Mouse (Mus musculus) intestine, postnatal 0 days (tissue): ENCODE data around the gene Rchy1. TPM values are rescaled to one million over a fixed set of nuclear protein-coding genes. Genes with fewer than 3 reads are reported as not detected.
A peak's percentile ranks its signal among the peaks of the same experiment; 100 is the strongest.
"Not testable (repeated sequence)": the region's sequence is repeated elsewhere in the genome, so short reads cannot be mapped to it uniquely, and the experiment has no call there.

Source experiments
- ATAC-seq: fragments of 200-750 bp; cut with Nextera tagmentation; 2 replicates; pipeline ENCODE4 v1.8.0; 2017; ENCODE audit warnings: mild to moderate bottlenecking, moderate TSS enrichment, moderate library complexity
- H3K27ac ChIP-seq: fragments of 300-500 bp; sonication (generic); 2 replicates; pipeline ENCODE4 v1.5.1; 2014; ENCODE audit warnings: mild to moderate bottlenecking, low read depth, low read length, moderate library complexity
- H3K27me3 ChIP-seq: fragments of 300-500 bp; sonication (generic); replicated peaks from 2 replicates; pipeline ENCODE4 v1.6.1; 2014; ENCODE audit warnings: low read length, mixed read lengths; ENCODE audit not compliant: control insufficient read depth, insufficient read depth
- H3K36me3 ChIP-seq: fragments of 300-500 bp; sonication (generic); 2 replicates; pipeline ENCODE4 v1.6.1; 2014; ENCODE audit warnings: mild to moderate bottlenecking, moderate library complexity; ENCODE audit not compliant: control insufficient read depth, insufficient read depth
- H3K4me1 ChIP-seq: fragments of 300-500 bp; sonication (generic); replicated peaks from 2 replicates; pipeline ENCODE4 v1.6.1; 2014; ENCODE audit warnings: antibody characterized with exemption, low read length, mixed read lengths; ENCODE audit not compliant: control insufficient read depth, insufficient read depth
- H3K4me2 ChIP-seq: fragments of 300-500 bp; sonication (generic); replicated peaks from 2 replicates; pipeline ENCODE4 v1.6.1; 2014; ENCODE audit warnings: low read depth, mild to moderate bottlenecking, moderate library complexity
- H3K4me3 ChIP-seq: fragments of 300-500 bp; sonication (generic); 2 replicates; pipeline ENCODE4 v1.5.1; 2014; ENCODE audit warnings: low read depth, low read length
- H3K9ac ChIP-seq: fragments of 300-500 bp; sonication (generic); 2 replicates; pipeline ENCODE4 v1.6.1; 2014; ENCODE audit warnings: mild to moderate bottlenecking, low read depth, low read length
- H3K9me3 ChIP-seq: fragments of 300-500 bp; sonication (generic); 2 replicates; pipeline ENCODE4 v1.6.1; 2016; ENCODE audit warnings: mixed run types; ENCODE audit not compliant: control insufficient read depth
- CTCF ChIP-seq: sonication (generic); IDR thresholded peaks from 2 replicates; pipeline ENCODE4 v1.5.1; 2016; ENCODE audit warnings: low read depth, mild to moderate bottlenecking, control low read depth, antibody characterized with exemption, moderate library complexity
- WGBS: fragments of 180-500 bp; shearing (Covaris S2); extraction: QIAGEN DNeasy Blood & Tissue Kit; methylation state at CpG from one replicate; pipeline ENCODE4 v1.1.7; 2014; 5-methylcytosine and 5-hydroxymethylcytosine counted together
- polyA plus RNA-seq: library from polyadenylated mRNA; unstranded; fragments of >200 nt; fragmentation: Nextera tagmentation; extraction: Ambion mirVana; gene quantifications from 2 replicates; pipeline ENCODE4 v1.2.1, GENCODE M21; 2015

The Rchy1 gene
- polyA plus RNA-seq, 1 experiment from 2014 or later = 63.7 TPM

- no peaks in the 10 kb centered on the region for H3K9me3 ChIP-seq
- ATAC-seq = no peak
- no peak for TF ChIP-seq CTCF
- H3K4me2 ChIP-seq = no peak overlapping the region
- H3K4me1 ChIP-seq = no peaks in the 10 kb centered on the region
- H3K36me3 ChIP-seq = peaks cover 28% of the 10 kb centered on the region
- no peaks in the 10 kb centered on the region for H3K27me3 ChIP-seq
- H3K27ac ChIP-seq = no peak overlapping the region
- no peak overlapping the region for H3K4me3 ChIP-seq
- no peak overlapping the region for H3K9ac ChIP-seq
- 82% methylated on average over 3 of the region's 3 CpGs for WGBS
Measured at GRCm38 (mm10) chr5:91956991-91957760, 5.7 kb downstream of the Rchy1 start.

- peak; percentile 50 for TF ChIP-seq CTCF
- Histone ChIP-seq H3K36me3 (peaks cover 52% of the 10 kb centered on the region), H3K27ac (no peak overlapping the region), H3K27me3 (no peaks in the 10 kb centered on the region), H3K4me2 (no peak overlapping the region), H3K4me3 (no peak overlapping the region), H3K9me3 (no peaks in the 10 kb centered on the region), H3K4me1 (no peaks in the 10 kb centered on the region), H3K9ac (no peak overlapping the region)
- ATAC-seq = no peak
Measured at GRCm38 (mm10) chr5:91951404-91951803, 11.5 kb downstream of the Rchy1 start.

GRCm38 (mm10) chr5:91949441-91949840 lies 13.4 kb downstream of the Rchy1 start:
- ATAC-seq = no peak

GRCm38 (mm10) chr5:91947008-91947407 lies 15.9 kb downstream of the Rchy1 start:
- ATAC-seq = no peak
- Histone ChIP-seq H3K9ac (no peak overlapping the region), H3K4me1 (no peaks in the 10 kb centered on the region), H3K27ac (no peak overlapping the region), H3K4me3 (no peak overlapping the region), H3K36me3 (peaks cover 52% of the 10 kb centered on the region), H3K4me2 (no peak overlapping the region), H3K9me3 (no peaks in the 10 kb centered on the region), H3K27me3 (no peaks in the 10 kb centered on the region)
- WGBS = 97% methylated on average over 4 of the region's 4 CpGs
- no peak for TF ChIP-seq CTCF

More at GRCm38 (mm10) chr5:91949441-91949840, 13.4 kb downstream of the Rchy1 start:
- Histone ChIP-seq H3K4me1 (no peaks in the 10 kb centered on the region), H3K9ac (no peak overlapping the region), H3K9me3 (no peaks in the 10 kb centered on the region), H3K36me3 (peaks cover 58% of the 10 kb centered on the region), H3K4me2 (no peak overlapping the region), H3K4me3 (no peak overlapping the region), H3K27ac (no peak overlapping the region), H3K27me3 (no peaks in the 10 kb centered on the region)
- TF ChIP-seq CTCF = no peak
- WGBS = 95% methylated on average over 7 of the region's 7 CpGs

- not testable (repeated sequence) for H3K27me3 ChIP-seq
- WGBS = 84% methylated on average over 1 of the region's 1 CpGs
Measured at GRCm38 (mm10) chr5:91945609-91946008, 17.3 kb downstream of the Rchy1 start.

GRCm38 (mm10) chr5:91913231-91913630 lies 49.6 kb downstream of the Rchy1 start:
- H3K4me1 ChIP-seq = no peaks in the 10 kb centered on the region
- 50% methylated on average over 2 of the region's 2 CpGs for WGBS
- H3K9ac ChIP-seq = no peak overlapping the region
- no peak overlapping the region for H3K4me2 ChIP-seq
- H3K4me3 ChIP-seq = no peak overlapping the region
- no peaks in the 10 kb centered on the region for H3K27me3 ChIP-seq
- H3K9me3 ChIP-seq = no peaks in the 10 kb centered on the region
- TF ChIP-seq CTCF = no peak
- no peaks in the 10 kb centered on the region for H3K36me3 ChIP-seq
- ATAC-seq = no peak
- no peak overlapping the region for H3K27ac ChIP-seq

More at GRCm38 (mm10) chr5:91945609-91946008, 17.3 kb downstream of the Rchy1 start:
- not testable (repeated sequence) for H3K4me3 ChIP-seq, H3K9me3 ChIP-seq, H3K4me2 ChIP-seq, H3K9ac ChIP-seq, H3K4me1 ChIP-seq, ATAC-seq, H3K27ac ChIP-seq
- H3K36me3 ChIP-seq = peaks cover 47% of the 10 kb centered on the region
